13 mouse cellular contexts compared by ENCODE assay signal in the genomic region with DNA sequence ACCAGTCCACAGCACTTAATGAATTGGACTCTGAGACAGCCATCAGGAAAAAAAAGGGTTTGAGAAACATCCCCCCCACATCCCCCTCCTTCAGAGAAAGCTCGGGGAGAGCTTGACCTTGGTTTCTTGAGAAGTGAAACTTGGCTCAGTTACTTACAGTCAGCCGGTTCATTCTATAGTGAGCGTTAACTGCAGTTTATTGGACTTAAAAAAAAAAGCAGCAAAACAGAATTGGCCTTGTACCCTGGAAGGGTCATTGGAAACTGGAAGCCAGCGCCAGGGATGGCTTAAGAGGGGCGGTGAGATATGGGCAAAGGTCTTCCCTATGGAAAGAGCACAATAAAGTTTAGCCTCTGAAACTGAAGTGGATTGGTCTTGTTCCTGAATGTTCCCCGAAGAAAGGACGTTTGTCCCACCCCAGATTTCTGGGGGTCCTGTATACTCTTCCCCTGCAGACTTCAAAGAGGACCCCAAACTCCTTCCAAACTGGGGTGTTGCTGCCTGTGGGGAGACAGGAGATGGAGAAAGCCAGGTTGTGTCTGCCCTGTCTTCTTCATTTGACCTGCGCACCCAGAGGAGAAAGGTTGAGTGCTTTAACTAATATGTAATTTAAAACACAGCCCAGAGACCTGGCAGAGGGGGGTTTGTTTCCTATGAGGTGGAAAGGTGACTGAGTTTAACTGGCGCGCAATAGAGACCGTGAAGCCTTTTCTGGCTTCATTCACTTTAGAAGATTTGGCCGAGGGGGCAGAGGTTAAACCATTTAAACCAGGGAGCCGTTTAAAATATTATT. TPM values are rescaled to one million over a fixed set of nuclear protein-coding genes. Genes with fewer than 3 reads are reported as not detected.
DNase-seq lines count a peak whose midpoint lies in the region; ATAC-seq and TF ChIP-seq lines count a peak whose summit lies in the region.
"Had no signal": no experiment of that assay in that cellular context is flagged by ENCODE, and none has a peak within 500 bp of the region (broad histone marks: within the 10 kb centered on the region; RNA-seq: fewer than 3 reads in every experiment).

No protein-coding gene starts in this region.

- ATAC-seq in limb, embryonic 13.5 days (ENCODE audit: low FRiP score, low read depth) = no peak
- ATAC-seq in liver, embryonic 15.5 days (ENCODE audit: insufficient read depth) = no peak
- no peak for ATAC-seq in midbrain, embryonic 13.5 days

- no peak for DNase-seq in limb, embryonic 10.5 days (ENCODE audit: low spot score)
- DNase-seq in CH12.LX (ENCODE audit: extremely low read depth) = no peak
- DNase-seq in kidney, adult 18-20 months = peak; percentile 80
- no peak for DNase-seq in adrenal gland, postnatal 36 days
- no peak for DNase-seq in natural killer cell, adult 2 months (ENCODE audit: low spot score in 2 of 2)
- DNase-seq: cerebellum, adult 11-12 months; gastrocnemius, postnatal 25 days; thymus, postnatal 36 days had no signal

- TF ChIP-seq EP300 in CH12.LX (IDR thresholded peaks at IDR 0.05; ENCODE audit: low read length) = peak; percentile 70

- no peak for TF ChIP-seq POLR2A in CH12.LX (IDR thresholded peaks at IDR 0.05; ENCODE audit: low read depth, low read length)

- peaks cover 16% of the 10 kb centered on the region for H3K79me2 ChIP-seq in CH12.LX (replicated peaks; ENCODE audit: control insufficient read depth, extremely low read depth, insufficient read depth, poor library complexity, severe bottlenecking)

- H3K4me1 ChIP-seq in limb, embryonic 13.5 days = peaks cover 45% of the 10 kb centered on the region
- peaks cover 39% of the 10 kb centered on the region for H3K4me1 ChIP-seq in limb, embryonic 10.5 days
- peaks cover 33 to 70% of the 10 kb centered on the region in 2 experiments for H3K4me1 ChIP-seq in CH12.LX (ENCODE audit: control insufficient read depth in 1 of 2, insufficient read depth in 2 of 2)
- H3K4me1 ChIP-seq in liver, embryonic 15.5 days (replicated peaks) = peaks cover 62% of the 10 kb centered on the region
- H3K4me1 ChIP-seq in midbrain, embryonic 13.5 days (replicated peaks) = peaks cover 33% of the 10 kb centered on the region

- no peak overlapping the region; the same call in 1 of the 2 replicates for H3K9ac ChIP-seq in limb, embryonic 13.5 days
- 0 out of 2 replicates have a peak overlapping the region, but pooled peaks have one; percentile 22 for H3K9ac ChIP-seq in CH12.LX (ENCODE audit: insufficient read depth, low read depth)
- H3K9ac ChIP-seq in liver, embryonic 15.5 days = no peak overlapping the region
- H3K9ac ChIP-seq in midbrain, embryonic 13.5 days (replicated peaks) = no peak overlapping the region
- H3K9ac ChIP-seq: heart, embryonic 12.5 days; hindbrain, embryonic 13.5 days had no signal

- no peak overlapping the region for H3K4me3 ChIP-seq in limb, embryonic 13.5 days
- no peak overlapping the region for H3K4me3 ChIP-seq in limb, embryonic 10.5 days
- H3K4me3 ChIP-seq in CH12.LX (replicated peaks in 1 of 3; ENCODE audit: low read depth in 2 of 3, low read length in 2 of 3, poor library complexity in 1 of 3) = no peak overlapping the region
- no peak overlapping the region for H3K4me3 ChIP-seq in liver, embryonic 15.5 days (replicated peaks)
- H3K4me3 ChIP-seq in midbrain, embryonic 13.5 days (replicated peaks) = no peak overlapping the region
- H3K4me3 ChIP-seq: heart, embryonic 12.5 days; hindbrain, embryonic 13.5 days had no signal

- H3K9me3 ChIP-seq in limb, embryonic 13.5 days = no peaks in the 10 kb centered on the region
- no peaks in the 10 kb centered on the region for H3K9me3 ChIP-seq in limb, embryonic 10.5 days (replicated peaks)
- no peaks in the 10 kb centered on the region for H3K9me3 ChIP-seq in CH12.LX (replicated peaks; ENCODE audit: low read length)
- no peaks in the 10 kb centered on the region for H3K9me3 ChIP-seq in liver, embryonic 15.5 days (replicated peaks)
- no peaks in the 10 kb centered on the region for H3K9me3 ChIP-seq in midbrain, embryonic 13.5 days
- H3K9me3 ChIP-seq: heart, embryonic 12.5 days; hindbrain, embryonic 13.5 days had no signal

- TF ChIP-seq RAD21 in CH12.LX (IDR thresholded peaks at IDR 0.05; ENCODE audit: low read depth, low read length) = no peak

- H3K27me3 ChIP-seq in limb, embryonic 13.5 days = no peaks in the 10 kb centered on the region
- H3K27me3 ChIP-seq in limb, embryonic 10.5 days (ENCODE audit: low read depth, poor library complexity, severe bottlenecking) = no peaks in the 10 kb centered on the region
- no peaks in the 10 kb centered on the region for H3K27me3 ChIP-seq in CH12.LX (replicated peaks)
- no peaks in the 10 kb centered on the region for H3K27me3 ChIP-seq in liver, embryonic 15.5 days
- no peaks in the 10 kb centered on the region for H3K27me3 ChIP-seq in midbrain, embryonic 13.5 days
- H3K27me3 ChIP-seq: heart, embryonic 12.5 days; hindbrain, embryonic 13.5 days had no signal

- WGBS in limb, embryonic 13.5 days = 60% methylated on average over 13 of the region's 13 CpGs
- WGBS in limb, embryonic 10.5 days = 80% methylated on average over 13 of the region's 13 CpGs
- WGBS in liver, embryonic 15.5 days (ENCODE audit: insufficient replicate concordance) = 74% methylated on average over 13 of the region's 13 CpGs
- 87% methylated on average over 13 of the region's 13 CpGs for WGBS in midbrain, embryonic 13.5 days

- peak overlapping the region; percentile 11 for H3K27ac ChIP-seq in limb, embryonic 13.5 days
- H3K27ac ChIP-seq in limb, embryonic 10.5 days = no peak overlapping the region
- H3K27ac ChIP-seq in CH12.LX (ENCODE audit: insufficient read depth, low read depth) = no peak overlapping the region
- peak overlapping the region; percentile 5; the same call in 1 of the 2 replicates for H3K27ac ChIP-seq in liver, embryonic 15.5 days (replicated peaks)
- no peak overlapping the region for H3K27ac ChIP-seq in midbrain, embryonic 13.5 days
- H3K27ac ChIP-seq: hindbrain, embryonic 13.5 days had no signal

- H3K4me2 ChIP-seq in limb, embryonic 13.5 days (replicated peaks) = no peak overlapping the region
- H3K4me2 ChIP-seq in CH12.LX (ENCODE audit: insufficient read depth, low read depth, poor library complexity, severe bottlenecking) = peak overlapping the region; percentile 13; the same call in 1 of the 2 replicates
- H3K4me2 ChIP-seq in liver, embryonic 15.5 days = peak overlapping the region; percentile 23; the same call in 1 of the 2 replicates
- no peak overlapping the region for H3K4me2 ChIP-seq in midbrain, embryonic 13.5 days (replicated peaks)
- H3K4me2 ChIP-seq: heart, embryonic 12.5 days; hindbrain, embryonic 13.5 days had no signal

- in situ Hi-C loops in CH12.LX (cut with MboI; ENCODE audit: low pct_ligation_motif_present, low pct_unique_long_range_greater_than_20kb, low sequenced_read_pairs) = no loop called here

- dilution Hi-C loops in CH12.LX (cut with MboI; ENCODE audit: extremely low pct_ligation_motif_present, extremely low pct_unique_long_range_greater_than_20kb, low sequenced_read_pairs) = no loop called here

- peaks cover 6% of the 10 kb centered on the region; the same call in 1 of the 2 replicates for H3K36me3 ChIP-seq in limb, embryonic 13.5 days
- peaks cover 12% of the 10 kb centered on the region; the same call in 1 of the 2 replicates for H3K36me3 ChIP-seq in limb, embryonic 10.5 days
- H3K36me3 ChIP-seq in CH12.LX (replicated peaks in 1 of 2; ENCODE audit: control insufficient read depth in 1 of 2, insufficient read depth in 1 of 2, low read length in 1 of 2) = peaks cover 5 to 22% of the 10 kb centered on the region in 2 experiments
- H3K36me3 ChIP-seq in liver, embryonic 15.5 days (replicated peaks) = peaks cover 7% of the 10 kb centered on the region; the same call in 1 of the 2 replicates
- 0 out of 2 replicates have a peak, but pooled peaks cover 4% of the 10 kb centered on the region for H3K36me3 ChIP-seq in midbrain, embryonic 13.5 days
- H3K36me3 ChIP-seq: heart, embryonic 12.5 days; hindbrain, embryonic 13.5 days had no signal

- TF ChIP-seq CTCF in CH12.LX (conservative IDR thresholded peaks at IDR 0.05 in 1 of 2, IDR thresholded peaks at IDR 0.05 in 1 of 2; ENCODE audit: low read depth in 2 of 2, low read length in 2 of 2) = no peak

TF ChIP-seq in CH12.LX, 34 proteins besides CTCF, POLR2A, EP300 and RAD21:
- TF ChIP-seq ELF1 (IDR thresholded peaks at IDR 0.05; ENCODE audit: low read depth, low read length) (no peak), ZNF384 (IDR thresholded peaks at IDR 0.05; ENCODE audit: low read depth, low read length) (peak; percentile 85; the same call in 1 of the 2 replicates), E2F4 (IDR thresholded peaks at IDR 0.05; ENCODE audit: insufficient replicate concordance, low read depth, low read length) (no peak), USF2 (conservative IDR thresholded peaks at IDR 0.05; ENCODE audit: low read depth, low read length) (no peak), CHD2 (IDR thresholded peaks at IDR 0.05; ENCODE audit: low read length) (no peak), IRF4 (IDR thresholded peaks at IDR 0.05; ENCODE audit: low read depth, low read length) (peak; percentile 80)

RNA-seq across cellular contexts. Expression of gene Cmip, which starts 51.6 kb away (rescaled TPM):
- polyA plus RNA-seq in limb, embryonic 13.5 days (2015; fragmentation: Nextera tagmentation; extraction: Ambion mirVana) = 13.9 and 14.3 TPM in 2 replicates
- polyA plus RNA-seq in limb, embryonic 10.5 days (2016; fragmentation: Nextera tagmentation; extraction: Ambion mirVana) = 7.6 and 8.2 TPM in 2 replicates
- total RNA-seq in CH12.LX (2012; rRNA removed) (12.0 and 16.5 TPM in 2 replicates), CH12.LX (2014; rRNA removed) (4.3 and 5.2 TPM in 2 replicates)
- polyA plus RNA-seq in CH12.LX (2012; ENCODE audit: insufficient read length, low read depth) = 36.3 and 39.0 TPM in 2 replicates
- 11.5 and 15.7 TPM in 2 replicates for polyA plus RNA-seq in liver, embryonic 15.5 days (2015; fragmentation: Nextera tagmentation; extraction: Ambion mirVana)
- 100 to 1,000 TPM; 122 to 129 TPM for total RNA-seq in adrenal gland, postnatal 36 days (2021)
- polyA plus RNA-seq in midbrain, embryonic 13.5 days (2015; fragmentation: Nextera tagmentation; extraction: Ambion mirVana) = 65.3 and 71.7 TPM in 2 replicates

Comparison
In these comparisons a context has a peak if more than half of its experiments do, and no peak if none do; other contexts are left out.
1. H3K27ac ChIP-seq: peak in limb, embryonic 13.5 days (single experiment) and liver, embryonic 15.5 days (single experiment); none in limb, embryonic 10.5 days (single experiment), CH12.LX (single experiment) and midbrain, embryonic 13.5 days (single experiment).
2. H3K4me2 ChIP-seq: peak in CH12.LX (single experiment) and liver, embryonic 15.5 days (single experiment); none in limb, embryonic 13.5 days (single experiment) and midbrain, embryonic 13.5 days (single experiment).